Mouse (Mus musculus): ENCODE results near the gene Ptbp1. TPM values are rescaled to one million over a fixed set of nuclear protein-coding genes. Genes with fewer than 3 reads are reported as not detected.
"Not testable (repeated sequence)": the region's sequence is repeated elsewhere in the genome, so short reads cannot be mapped to it uniquely, and the experiment has no call there.

Ptbp1 gene
- polyA plus RNA-seq, 1 experiment = 67.9 TPM

GRCm38 (mm10) chr10:79880721-79881120 is 26.5 kb downstream of the Ptbp1 start:
- Histone ChIP-seq H3K4me1 (ENCODE audit: control insufficient read depth) (peaks cover 40% of the 10 kb centered on the region), H3K36me3 (ENCODE audit: control insufficient read depth) (no peaks in the 10 kb centered on the region), H3K27me3 (ENCODE audit: control insufficient read depth) (peaks cover 56% of the 10 kb centered on the region), H3K9me3 (ENCODE audit: control insufficient read depth, low read length) (no peaks in the 10 kb centered on the region), H3K4me3 (replicated peaks) (no peak overlapping the region)
- TF ChIP-seq GATA1 (IDR thresholded peaks at IDR 0.05; ENCODE audit: low read length) = no peak
- no peak for TF ChIP-seq TAL1 (IDR thresholded peaks at IDR 0.05; ENCODE audit: low read length)

GRCm38 (mm10) chr10:79881981-79882380 is 27.8 kb downstream of the Ptbp1 start:
- Histone ChIP-seq H3K4me3 (replicated peaks) (peak overlapping the region; percentile 23), H3K9me3 (ENCODE audit: control insufficient read depth, low read length) (no peaks in the 10 kb centered on the region), H3K4me1 (ENCODE audit: control insufficient read depth) (peaks cover 38% of the 10 kb centered on the region), H3K36me3 (ENCODE audit: control insufficient read depth) (no peaks in the 10 kb centered on the region), H3K27me3 (ENCODE audit: control insufficient read depth) (peaks cover 54% of the 10 kb centered on the region)
- TF ChIP-seq GATA1 (IDR thresholded peaks at IDR 0.05; ENCODE audit: low read length) = no peak
- TF ChIP-seq TAL1 (IDR thresholded peaks at IDR 0.05; ENCODE audit: low read length) = no peak

GRCm38 (mm10) chr10:79883297-79884084 is 29.3 kb downstream of the Ptbp1 start:
- H3K4me1 ChIP-seq (ENCODE audit: control insufficient read depth) = peaks cover 28% of the 10 kb centered on the region
- TF ChIP-seq TAL1 (IDR thresholded peaks at IDR 0.05; ENCODE audit: low read length) (no peak), GATA1 (IDR thresholded peaks at IDR 0.05; ENCODE audit: low read length) (no peak)

GRCm38 (mm10) chr10:79884446-79884845 is 30.2 kb downstream of the Ptbp1 start:
- peaks cover 36% of the 10 kb centered on the region for H3K27me3 ChIP-seq (ENCODE audit: control insufficient read depth)

More at GRCm38 (mm10) chr10:79883297-79884084, 29.3 kb downstream of the Ptbp1 start:
- H3K4me3 ChIP-seq (replicated peaks) = no peak overlapping the region
- H3K27me3 ChIP-seq (ENCODE audit: control insufficient read depth) = peaks cover 42% of the 10 kb centered on the region
- no peaks in the 10 kb centered on the region for H3K36me3 ChIP-seq (ENCODE audit: control insufficient read depth)
- no peaks in the 10 kb centered on the region for H3K9me3 ChIP-seq (ENCODE audit: control insufficient read depth, low read length)

GRCm38 (mm10) chr10:79884938-79885337 is 30.7 kb downstream of the Ptbp1 start:
- H3K4me3 ChIP-seq (replicated peaks); H3K36me3 ChIP-seq (ENCODE audit: control insufficient read depth); H3K9me3 ChIP-seq (ENCODE audit: control insufficient read depth, low read length): not testable (repeated sequence)
- Histone ChIP-seq H3K27me3 (ENCODE audit: control insufficient read depth) (peaks cover 33% of the 10 kb centered on the region), H3K4me1 (ENCODE audit: control insufficient read depth) (peaks cover 26% of the 10 kb centered on the region)

More at GRCm38 (mm10) chr10:79884446-79884845, 30.2 kb downstream of the Ptbp1 start:
- H3K4me1 ChIP-seq (ENCODE audit: control insufficient read depth) = peaks cover 28% of the 10 kb centered on the region
- H3K9me3 ChIP-seq (ENCODE audit: control insufficient read depth, low read length) = no peaks in the 10 kb centered on the region
- no peak for TF ChIP-seq TAL1 (IDR thresholded peaks at IDR 0.05; ENCODE audit: low read length)
- no peak for TF ChIP-seq GATA1 (IDR thresholded peaks at IDR 0.05; ENCODE audit: low read length)
- no peaks in the 10 kb centered on the region for H3K36me3 ChIP-seq (ENCODE audit: control insufficient read depth)
- no peak overlapping the region for H3K4me3 ChIP-seq (replicated peaks)

GRCm38 (mm10) chr10:79886054-79886453 is 31.8 kb downstream of the Ptbp1 start, which contains the start of gene Elane:
TSS of gene Elane (plus strand) at chr10:79886247.
- H3K9me3 ChIP-seq (ENCODE audit: control insufficient read depth, low read length) = no peaks in the 10 kb centered on the region
- peaks cover 17% of the 10 kb centered on the region for H3K4me1 ChIP-seq (ENCODE audit: control insufficient read depth)
- H3K36me3 ChIP-seq (ENCODE audit: control insufficient read depth) = no peaks in the 10 kb centered on the region
- no peak within 1 kb of the TSS for H3K4me3 ChIP-seq (replicated peaks)
- no peak for TF ChIP-seq TAL1 (IDR thresholded peaks at IDR 0.05; ENCODE audit: low read length)
- TF ChIP-seq GATA1 (IDR thresholded peaks at IDR 0.05; ENCODE audit: low read length) = no peak
- H3K27me3 ChIP-seq (ENCODE audit: control insufficient read depth) = peaks cover 29% of the 10 kb centered on the region

GRCm38 (mm10) chr10:79886611-79887010 is 32.4 kb downstream of the Ptbp1 start:
- peaks cover 11% of the 10 kb centered on the region for H3K4me1 ChIP-seq (ENCODE audit: control insufficient read depth)
- H3K27me3 ChIP-seq (ENCODE audit: control insufficient read depth) = peaks cover 27% of the 10 kb centered on the region

GRCm38 (mm10) chr10:79889386-79889785 is 35.2 kb downstream of the Ptbp1 start:
- Histone ChIP-seq H3K36me3 (ENCODE audit: control insufficient read depth) (peaks cover 1% of the 10 kb centered on the region; the same call in 1 of the 2 replicates), H3K4me3 (replicated peaks) (no peak overlapping the region), H3K27me3 (ENCODE audit: control insufficient read depth) (peaks cover 7% of the 10 kb centered on the region), H3K4me1 (ENCODE audit: control insufficient read depth) (no peaks in the 10 kb centered on the region), H3K9me3 (ENCODE audit: control insufficient read depth, low read length) (no peaks in the 10 kb centered on the region)
- no peak for TF ChIP-seq GATA1 (IDR thresholded peaks at IDR 0.05; ENCODE audit: low read length)
- TF ChIP-seq TAL1 (IDR thresholded peaks at IDR 0.05; ENCODE audit: low read length) = no peak

More at GRCm38 (mm10) chr10:79886611-79887010, 32.4 kb downstream of the Ptbp1 start:
- H3K36me3 ChIP-seq (ENCODE audit: control insufficient read depth) = no peaks in the 10 kb centered on the region
- no peak for TF ChIP-seq TAL1 (IDR thresholded peaks at IDR 0.05; ENCODE audit: low read length)
- no peak for TF ChIP-seq GATA1 (IDR thresholded peaks at IDR 0.05; ENCODE audit: low read length)
- no peak overlapping the region for H3K4me3 ChIP-seq (replicated peaks)
- no peaks in the 10 kb centered on the region for H3K9me3 ChIP-seq (ENCODE audit: control insufficient read depth, low read length)

GRCm38 (mm10) chr10:79890670-79891069 is 36.4 kb downstream of the Ptbp1 start, which contains the start of gene Cfd:
TSS of gene Cfd (plus strand) at chr10:79890853.
- Histone ChIP-seq H3K4me1 (ENCODE audit: control insufficient read depth) (no peaks in the 10 kb centered on the region), H3K9me3 (ENCODE audit: control insufficient read depth, low read length) (no peaks in the 10 kb centered on the region), H3K27me3 (ENCODE audit: control insufficient read depth) (peaks cover 7% of the 10 kb centered on the region), H3K4me3 (replicated peaks) (no peak within 1 kb of the TSS), H3K36me3 (ENCODE audit: control insufficient read depth) (peaks cover 10% of the 10 kb centered on the region)
- TF ChIP-seq TAL1 (IDR thresholded peaks at IDR 0.05; ENCODE audit: low read length) (no peak), GATA1 (IDR thresholded peaks at IDR 0.05; ENCODE audit: low read length) (no peak)

- H3K4me1 ChIP-seq (ENCODE audit: control insufficient read depth); H3K4me3 ChIP-seq (replicated peaks); H3K9me3 ChIP-seq (ENCODE audit: control insufficient read depth, low read length); H3K27me3 ChIP-seq (ENCODE audit: control insufficient read depth): not testable (repeated sequence)
- H3K36me3 ChIP-seq (ENCODE audit: control insufficient read depth) = peaks cover 29% of the 10 kb centered on the region
Observed at GRCm38 (mm10) chr10:79892451-79893118, 38.4 kb downstream of the Ptbp1 start.

Data from erythroblast, embryonic 14.5 days (primary cell).